Mouse (Mus musculus) MEL (cell line): ENCODE data around the gene Entpd7.

Experiments used
- EP300 ChIP-seq, 2 experiments: IDR thresholded peaks; 2 replicates each; pipeline ENCODE4 v1.6.1; 2011; ENCODE audit warnings: improper control_type of control experiment in 2 of 2, low read length in 2 of 2, low read depth in 1 of 2, mild to moderate bottlenecking in 1 of 2
- TBP ChIP-seq: IDR thresholded peaks from 2 replicates; pipeline ENCODE4 v1.8.0; 2011; ENCODE audit warnings: low read depth, low read length, improper control_type of control experiment
- UBTF ChIP-seq: IDR thresholded peaks from 2 replicates; pipeline ENCODE4 v1.6.1; 2012; ENCODE audit warnings: low read depth, mild to moderate bottlenecking, inconsistent platforms, low read length, improper control_type of control experiment, moderate library complexity, borderline replicate concordance; ENCODE audit not compliant: insufficient read depth
- USF1 ChIP-seq: IDR thresholded peaks from 2 replicates; pipeline ENCODE4 v1.6.1; 2014; ENCODE audit warnings: low read depth, mild to moderate bottlenecking, inconsistent platforms, low read length, improper control_type of control experiment, moderate library complexity
- USF2 ChIP-seq, 2 experiments: IDR thresholded peaks; 2 replicates each; pipeline ENCODE4 v1.6.1; 2011 to 2012; ENCODE audit warnings: improper control_type of control experiment in 2 of 2, low read length in 2 of 2, borderline replicate concordance in 1 of 2, inconsistent platforms in 1 of 2, low read depth in 1 of 2, mild to moderate bottlenecking in 1 of 2; ENCODE audit not compliant: insufficient read depth in 1 of 2

DNA sequence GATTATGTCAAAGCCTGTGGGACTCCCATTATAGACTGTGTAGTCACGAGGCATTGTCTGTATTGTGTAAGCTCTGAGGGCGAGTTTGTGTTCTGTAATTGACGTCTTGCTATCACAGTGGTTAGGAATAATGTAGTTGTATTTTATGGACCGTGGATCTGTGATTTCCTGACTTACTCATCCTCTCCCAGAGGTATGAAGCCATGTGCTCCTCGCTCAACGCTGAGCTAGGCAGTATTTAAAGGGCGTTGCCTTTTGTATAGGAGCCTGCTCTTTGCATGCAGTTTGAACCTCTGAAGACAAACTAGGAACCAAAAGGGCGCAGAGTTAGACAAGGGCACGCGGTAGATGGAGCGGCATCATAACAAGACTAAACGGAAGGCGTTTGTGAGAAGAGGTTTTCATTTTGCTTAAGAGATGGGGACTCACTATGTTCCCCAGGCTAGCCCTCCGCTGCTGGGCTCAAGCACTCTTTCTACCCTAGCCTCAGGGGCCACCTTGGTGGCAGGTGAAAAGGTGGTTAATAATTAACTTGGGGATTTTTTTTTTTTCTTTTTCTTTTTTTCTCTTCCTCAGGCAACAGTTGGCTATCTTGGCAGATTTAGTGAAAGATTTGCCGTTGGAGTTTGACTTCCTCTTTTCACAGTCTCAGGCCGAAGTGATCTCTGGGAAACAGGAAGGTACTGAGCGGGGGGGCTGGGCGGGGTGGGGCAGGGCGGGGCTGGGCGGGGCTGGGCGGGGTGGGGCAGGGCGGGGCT, 21.9 kb downstream of the Entpd7 start:
- TF ChIP-seq USF2 (IDR thresholded peaks at IDR 0.05; ENCODE audit: borderline replicate concordance in 1 of 2, insufficient read depth in 1 of 2, low read depth in 1 of 2, low read length in 2 of 2) = no peak
- no peak for TF ChIP-seq UBTF
- peak; percentile 79 for TF ChIP-seq TBP
- no peak; the same call in 1 of the 2 replicates for TF ChIP-seq USF1
- peak; percentile 90 to 93 for TF ChIP-seq EP300 (IDR thresholded peaks at IDR 0.05; ENCODE audit: low read depth in 1 of 2, low read length in 2 of 2)
